In the genomic region with DNA sequence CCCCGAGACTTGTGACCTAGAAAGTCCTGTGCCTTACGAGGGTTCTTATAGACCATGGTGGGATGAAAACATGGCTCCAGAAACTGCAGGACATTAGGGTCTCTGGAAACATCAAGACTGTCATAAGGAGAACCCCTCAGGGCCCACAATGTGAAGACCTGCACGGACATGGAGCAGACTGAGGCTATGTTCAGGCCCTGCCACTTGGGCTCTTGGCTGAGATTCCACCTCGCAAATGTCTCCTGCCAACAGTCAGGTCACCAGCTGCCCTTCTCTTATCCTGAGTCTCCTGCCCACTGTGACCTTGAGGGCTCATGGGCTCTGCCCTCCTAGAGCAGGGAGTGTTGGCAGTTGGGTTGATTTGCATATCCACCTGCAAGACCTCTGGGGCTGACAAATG, we compare ENCODE assay signal across 15 mouse cellular contexts.
A peak's percentile ranks its signal among the peaks of the same experiment; 100 is the strongest.
DNase-seq lines count a peak whose midpoint lies in the region; ATAC-seq lines count a peak whose summit lies in the region.
"Had no signal": no experiment of that assay in that cellular context is flagged by ENCODE, and none has a peak within 500 bp of the region (broad histone marks: within the 10 kb centered on the region; RNA-seq: fewer than 3 reads in every experiment).

No protein-coding gene starts in this region.

- no peak overlapping the region for H3K4me2 ChIP-seq in kidney, embryonic 15.5 days
- no peak overlapping the region for H3K4me2 ChIP-seq in heart, embryonic 12.5 days
- H3K4me2 ChIP-seq: liver, embryonic 13.5 days had no signal

- ATAC-seq in kidney, embryonic 15.5 days (replicated peaks; ENCODE audit: low FRiP score) = no peak
- ATAC-seq in heart, embryonic 12.5 days (ENCODE audit: insufficient number of reproducible peaks, low FRiP score) = no peak

- peak overlapping the region; percentile 4; the same call in 1 of the 2 replicates for H3K27ac ChIP-seq in kidney, embryonic 15.5 days
- peak overlapping the region; percentile 26; the same call in 1 of the 2 replicates for H3K27ac ChIP-seq in heart, embryonic 12.5 days (ENCODE audit: poor library complexity, severe bottlenecking)
- peak overlapping the region; percentile 54 for H3K27ac ChIP-seq in limb, embryonic 10.5 days
- H3K27ac ChIP-seq: liver, embryonic 13.5 days had no signal

- no peaks in the 10 kb centered on the region for H3K27me3 ChIP-seq in kidney, embryonic 15.5 days
- H3K27me3 ChIP-seq in heart, embryonic 12.5 days (replicated peaks) = no peaks in the 10 kb centered on the region
- peaks cover 2% of the 10 kb centered on the region; the same call in 1 of the 2 replicates for H3K27me3 ChIP-seq in limb, embryonic 10.5 days (ENCODE audit: low read depth, poor library complexity, severe bottlenecking)
- H3K27me3 ChIP-seq: liver, embryonic 13.5 days had no signal

- H3K9ac ChIP-seq in kidney, embryonic 15.5 days = no peak overlapping the region
- H3K9ac ChIP-seq in heart, embryonic 12.5 days = no peak overlapping the region
- H3K9ac ChIP-seq: liver, embryonic 13.5 days had no signal

- peaks cover 26% of the 10 kb centered on the region for H3K4me1 ChIP-seq in kidney, embryonic 15.5 days
- H3K4me1 ChIP-seq in heart, embryonic 12.5 days (replicated peaks) = peaks cover 47% of the 10 kb centered on the region
- peaks cover 39% of the 10 kb centered on the region for H3K4me1 ChIP-seq in limb, embryonic 10.5 days
- H3K4me1 ChIP-seq: liver, embryonic 13.5 days had no signal

- peak; percentile 7 for DNase-seq in adrenal gland, postnatal 14 days
- no peak for DNase-seq in adrenal gland, adult (ENCODE audit: inconsistent age in 2 of 2, low spot score in 1 of 2)
- no peak for DNase-seq in kidney, postnatal 36 days
- no peak for DNase-seq in limb, embryonic 10.5 days (ENCODE audit: low spot score)
- DNase-seq in layer of hippocampus, postnatal 25 days (ENCODE audit: extremely low spot score in 1 of 2, low spot score in 1 of 2) = no peak
- no peak for DNase-seq in retina, postnatal 1 day
- DNase-seq: adrenal gland, adult 2 months; cerebellum, adult 2 months; kidney, adult 9 months; liver, embryonic 13.5 days; right cerebral cortex, adult 18-20 months; spleen, adult 18-20 months; thymus, adult 2 months had no signal

- no peak overlapping the region for H3K4me3 ChIP-seq in kidney, embryonic 15.5 days (replicated peaks)
- no peak overlapping the region for H3K4me3 ChIP-seq in heart, embryonic 12.5 days
- no peak overlapping the region for H3K4me3 ChIP-seq in limb, embryonic 10.5 days
- H3K4me3 ChIP-seq: liver, embryonic 13.5 days had no signal

- WGBS in kidney, embryonic 15.5 days = 61% methylated on average over 4 of the region's 4 CpGs
- 47% methylated on average over 4 of the region's 4 CpGs for WGBS in heart, embryonic 12.5 days
- 86% methylated on average over 4 of the region's 4 CpGs for WGBS in limb, embryonic 10.5 days

- H3K9me3 ChIP-seq in kidney, embryonic 15.5 days (replicated peaks) = 0 out of 2 replicates have a peak, but pooled peaks cover 2% of the 10 kb centered on the region
- peaks cover 8% of the 10 kb centered on the region for H3K9me3 ChIP-seq in heart, embryonic 12.5 days (replicated peaks)
- H3K9me3 ChIP-seq in limb, embryonic 10.5 days (replicated peaks) = peaks cover 3% of the 10 kb centered on the region; the same call in 1 of the 2 replicates

- H3K36me3 ChIP-seq in kidney, embryonic 15.5 days = no peaks in the 10 kb centered on the region
- H3K36me3 ChIP-seq in heart, embryonic 12.5 days = no peaks in the 10 kb centered on the region
- H3K36me3 ChIP-seq in limb, embryonic 10.5 days = no peaks in the 10 kb centered on the region
- H3K36me3 ChIP-seq: liver, embryonic 13.5 days had no signal

Comparison
In these comparisons a context has a peak if more than half of its experiments do, and no peak if none do; other contexts are left out.
1. H3K27ac ChIP-seq: peak in every context shown above with its lines; median percentile 54 in limb, embryonic 10.5 days; 26 in heart, embryonic 12.5 days; 4 in kidney, embryonic 15.5 days.